Mouse (Mus musculus) MEL (cell line): Measurements from ENCODE around the gene Tmem230. TPM values are rescaled to one million over a fixed set of nuclear protein-coding genes. Genes with fewer than 3 reads are reported as not detected.
"Not testable (repeated sequence)": the region's sequence is repeated elsewhere in the genome, so short reads cannot be mapped to it uniquely, and the experiment has no call there.

Experiments
- DNase-seq: peaks from one replicate; pipeline ENCODE4 v3.0.0; 2011; ENCODE audit warnings: low read depth, low spot score
- H3K27ac ChIP-seq: 2 replicates; pipeline ENCODE4 v1.5.1; 2012; ENCODE audit warnings: low read depth, mild to moderate bottlenecking, control low read depth, low read length, moderate library complexity; ENCODE audit not compliant: control insufficient read depth
- H3K27me3 ChIP-seq, 2 experiments: fragments of 150-350 bp in 1 of 2; sonication (generic) in 1 of 2; 2 replicates each; pipeline ENCODE4 v1.6.1; 2012; ENCODE audit warnings: low read length in 2 of 2, mild to moderate bottlenecking in 2 of 2, improper control_type of control experiment in 1 of 2, moderate library complexity in 1 of 2; ENCODE audit not compliant: insufficient read depth in 2 of 2, control insufficient read depth in 1 of 2
- H3K36me3 ChIP-seq, 2 experiments: 2 replicates each; pipeline ENCODE4 v1.6.1; 2012 to 2014; ENCODE audit warnings: low read length in 2 of 2, improper control_type of control experiment in 1 of 2, inconsistent platforms in 1 of 2, mild to moderate bottlenecking in 1 of 2; ENCODE audit not compliant: insufficient read depth in 2 of 2, control insufficient read depth in 1 of 2
- H3K4me1 ChIP-seq, 2 experiments: fragments of 150-350 bp in 1 of 2; sonication (generic) in 1 of 2; 2 replicates each; pipeline ENCODE4 v1.6.1; 2012; ENCODE audit warnings: low read length in 2 of 2, improper control_type of control experiment in 1 of 2, mild to moderate bottlenecking in 1 of 2; ENCODE audit not compliant: insufficient read depth in 2 of 2, control insufficient read depth in 1 of 2
- H3K4me3 ChIP-seq, 2 experiments: fragments of 150-350 bp in 1 of 2; sonication (generic) in 1 of 2; 2 replicates each; pipeline ENCODE4 v1.5.1; 2012; ENCODE audit warnings: low read depth in 2 of 2, low read length in 2 of 2, mild to moderate bottlenecking in 2 of 2, moderate library complexity in 2 of 2, control low read depth in 1 of 2, improper control_type of control experiment in 1 of 2; ENCODE audit not compliant: control insufficient read depth in 1 of 2, insufficient read depth in 1 of 2
- H3K79me2 ChIP-seq: 2 replicates; pipeline ENCODE4 v1.6.1; 2012; ENCODE audit warnings: mild to moderate bottlenecking, low read length, moderate library complexity; ENCODE audit not compliant: control insufficient read depth, poor library complexity, insufficient read depth
- H3K9ac ChIP-seq: 2 replicates; pipeline ENCODE4 v1.6.1; 2012; ENCODE audit warnings: low read depth, mild to moderate bottlenecking, control low read depth, low read length, moderate library complexity; ENCODE audit not compliant: control insufficient read depth, poor library complexity, severe bottlenecking
- H3K9me3 ChIP-seq: fragments of 150-350 bp; sonication (generic); replicated peaks from 2 replicates; pipeline ENCODE4 v1.6.1; 2012; ENCODE audit warnings: mild to moderate bottlenecking, low read length, improper control_type of control experiment, moderate library complexity; ENCODE audit not compliant: insufficient read depth
- BHLHE40 ChIP-seq: IDR thresholded peaks from 2 replicates; pipeline ENCODE4 v1.6.1; 2012; ENCODE audit warnings: low read depth, mild to moderate bottlenecking, inconsistent platforms, low read length, improper control_type of control experiment, borderline replicate concordance
- CTCF ChIP-seq, 3 experiments: IDR thresholded peaks in 2 of 3; conservative IDR thresholded peaks in 1 of 3; 2 replicates each; pipeline ENCODE4 v1.5.1; 2011 to 2012; ENCODE audit warnings: low read length in 3 of 3, low read depth in 2 of 3, mild to moderate bottlenecking in 2 of 3, improper control_type of control experiment in 1 of 3, inconsistent platforms in 1 of 3, mixed read lengths in 1 of 3, moderate library complexity in 1 of 3; ENCODE audit not compliant: control insufficient read depth in 1 of 3, insufficient read depth in 1 of 3, poor library complexity in 1 of 3, severe bottlenecking in 1 of 3
- E2F4 ChIP-seq: IDR thresholded peaks from 2 replicates; pipeline ENCODE4 v1.6.1; 2011; ENCODE audit warnings: low read depth, low read length, improper control_type of control experiment, borderline replicate concordance
- EP300 ChIP-seq, 2 experiments: IDR thresholded peaks; 2 replicates each; pipeline ENCODE4 v1.6.1; 2011; ENCODE audit warnings: improper control_type of control experiment in 2 of 2, low read length in 2 of 2, low read depth in 1 of 2, mild to moderate bottlenecking in 1 of 2
- GATA1 ChIP-seq: IDR thresholded peaks from 2 replicates; pipeline ENCODE4 v1.6.1; 2011; ENCODE audit warnings: low read depth, low read length, improper control_type of control experiment
- MAFK ChIP-seq: IDR thresholded peaks from 2 replicates; pipeline ENCODE4 v1.6.1; 2011; ENCODE audit warnings: low read depth, mild to moderate bottlenecking, low read length, improper control_type of control experiment, borderline replicate concordance
- MAZ ChIP-seq: IDR thresholded peaks from 2 replicates; pipeline ENCODE4 v1.6.1; 2012; ENCODE audit warnings: low read depth, mild to moderate bottlenecking, inconsistent platforms, low read length, improper control_type of control experiment
- NELFE ChIP-seq: IDR thresholded peaks from 2 replicates; pipeline ENCODE4 v1.6.1; 2011; ENCODE audit warnings: low read depth, low read length, improper control_type of control experiment
- POLR2A ChIP-seq, 2 experiments: IDR thresholded peaks; 2 replicates each; pipeline ENCODE4 v1.6.1; 2011 to 2012; ENCODE audit warnings: low read length in 2 of 2, mild to moderate bottlenecking in 2 of 2, control low read depth in 1 of 2, improper control_type of control experiment in 1 of 2, low read depth in 1 of 2, moderate library complexity in 1 of 2; ENCODE audit not compliant: control insufficient read depth in 1 of 2, insufficient read depth in 1 of 2, poor library complexity in 1 of 2
- RAD21 ChIP-seq: IDR thresholded peaks from 2 replicates; pipeline ENCODE4 v1.6.1; 2011; ENCODE audit warnings: mild to moderate bottlenecking, low read depth, low read length, improper control_type of control experiment
- SMC3 ChIP-seq: IDR thresholded peaks from 2 replicates; pipeline ENCODE4 v1.6.1; 2011; ENCODE audit warnings: low read depth, low read length, improper control_type of control experiment
- TAL1 ChIP-seq: IDR thresholded peaks from 2 replicates; pipeline ENCODE4 v1.6.1; 2012; ENCODE audit warnings: mild to moderate bottlenecking, inconsistent platforms, low read length, moderate library complexity, mixed read lengths
- TCF12 ChIP-seq: IDR thresholded peaks from 2 replicates; pipeline ENCODE4 v1.6.1; 2014; ENCODE audit warnings: low read depth, mild to moderate bottlenecking, inconsistent platforms, low read length, improper control_type of control experiment, moderate library complexity
- UBTF ChIP-seq: IDR thresholded peaks from 2 replicates; pipeline ENCODE4 v1.6.1; 2012; ENCODE audit warnings: low read depth, mild to moderate bottlenecking, inconsistent platforms, low read length, improper control_type of control experiment, moderate library complexity, borderline replicate concordance; ENCODE audit not compliant: insufficient read depth
- ZKSCAN1 ChIP-seq: IDR thresholded peaks from 2 replicates; pipeline ENCODE4 v1.6.1; 2012; ENCODE audit warnings: low read depth, mild to moderate bottlenecking, inconsistent platforms, low read length, improper control_type of control experiment, moderate library complexity
- polyA plus RNA-seq, 2 experiments: library from polyadenylated mRNA; stranded (reverse) in 1 of 2; unstranded in 1 of 2; fragments of >175 nt in 1 of 2; fragments of >200 nt in 1 of 2; gene quantifications; 2 replicates each; pipeline versions ENCODE4 v1.2.1 to v1.2.4; 2012; ENCODE audit warnings: low replicate concordance in 2 of 2, low read depth in 1 of 2; ENCODE audit not compliant: insufficient read length in 2 of 2, insufficient read depth in 1 of 2, missing spikeins in 1 of 2
- total RNA-seq: library from RNA; depleted of rRNA; stranded (reverse); fragments of 300-350 nt; gene quantifications from 2 replicates; pipeline ENCODE4 v1.2.3, GENCODE M21; 2012

Gene Tmem230
- total and polyA plus RNA-seq, 3 experiments = 9.1 to 21.5 TPM; not detected in 1

DNA sequence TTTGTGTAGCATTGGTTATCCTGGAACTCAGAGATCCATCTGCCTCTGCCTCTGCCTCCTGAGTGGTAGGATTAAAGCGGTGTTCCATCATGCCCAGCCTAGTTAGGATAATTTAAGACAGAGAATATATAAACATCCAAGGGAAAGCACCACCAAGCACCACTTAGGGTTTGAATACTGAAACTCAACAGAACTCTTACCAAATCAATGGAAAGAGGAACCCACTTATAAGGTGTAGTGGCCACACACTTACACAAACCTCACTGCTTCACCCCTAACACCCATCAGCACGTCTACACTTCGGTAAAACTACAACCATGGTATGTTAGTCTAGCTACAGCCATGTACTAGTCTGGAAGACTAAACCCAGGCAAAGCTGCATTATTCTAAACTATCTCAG lies 4.2 kb downstream of the Tmem230 start:
- Histone ChIP-seq H3K27me3 (no peaks in the 10 kb centered on the region), H3K4me1 (no peaks in the 10 kb centered on the region; a peak in 1 of 4 replicates), H3K36me3 (peaks cover under 1 to 8% of the 10 kb centered on the region in 2 experiments; a peak in 3 of 4 replicates), H3K27ac (no peak overlapping the region), H3K4me3 (no peak overlapping the region), H3K79me2 (no peaks in the 10 kb centered on the region; the same call in 1 of the 2 replicates), H3K9ac (no peak overlapping the region), H3K9me3 (no peaks in the 10 kb centered on the region)
- DNase-seq = no peak
- TF ChIP-seq SMC3 = no peak
- no peak for TF ChIP-seq TCF12
- no peak for TF ChIP-seq BHLHE40
- no peak for TF ChIP-seq NELFE
- no peak for TF ChIP-seq E2F4
- no peak for TF ChIP-seq UBTF
- no peak for TF ChIP-seq EP300 (IDR thresholded peaks at IDR 0.05; ENCODE audit: low read depth in 1 of 2, low read length in 2 of 2)
- no peak for TF ChIP-seq TAL1
- TF ChIP-seq POLR2A (IDR thresholded peaks at IDR 0.05; ENCODE audit: control insufficient read depth in 1 of 2, insufficient read depth in 1 of 2, low read depth in 1 of 2, low read length in 2 of 2, poor library complexity in 1 of 2) = no peak
- no peak for TF ChIP-seq ZKSCAN1
- no peak for TF ChIP-seq MAFK
- TF ChIP-seq MAZ = no peak

DNA sequence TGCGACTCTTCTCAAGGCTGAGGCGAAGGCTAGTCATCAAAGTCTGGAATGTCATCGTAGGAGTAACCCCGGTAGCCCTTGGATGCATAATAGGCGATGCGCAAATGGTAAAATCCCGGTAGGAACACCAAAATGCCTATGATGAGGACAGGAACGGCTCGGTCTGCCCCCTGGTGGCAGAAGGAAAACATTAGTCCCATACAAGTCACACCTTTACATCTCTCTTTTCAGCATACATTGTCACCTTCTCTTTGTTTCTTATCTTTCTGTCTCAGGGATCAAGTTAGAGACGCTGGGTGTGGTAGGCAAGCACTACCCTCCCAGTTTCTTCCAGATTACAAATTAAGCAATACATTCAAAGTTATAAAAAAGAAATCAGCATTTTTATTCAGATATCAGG lies 7.2 kb downstream of the Tmem230 start:
- not testable (repeated sequence) for H3K4me3 ChIP-seq, H3K27ac ChIP-seq, H3K9me3 ChIP-seq, H3K9ac ChIP-seq, H3K36me3 ChIP-seq, H3K4me1 ChIP-seq, H3K27me3 ChIP-seq, H3K79me2 ChIP-seq
- peak; percentile 32 to 59 (median 48) for TF ChIP-seq CTCF (IDR thresholded peaks at IDR 0.05 in 2 of 3, conservative IDR thresholded peaks at IDR 0.05 in 1 of 3; ENCODE audit: control insufficient read depth in 1 of 3, insufficient read depth in 1 of 3, low read depth in 2 of 3, low read length in 3 of 3, poor library complexity in 1 of 3, severe bottlenecking in 1 of 3)
- TF ChIP-seq RAD21 = peak; percentile 26
- TF ChIP-seq GATA1 = peak; percentile 29; the same call in 1 of the 2 replicates
- peak; percentile 58 for TF ChIP-seq SMC3
- DNase-seq = peak; percentile 57

DNA sequence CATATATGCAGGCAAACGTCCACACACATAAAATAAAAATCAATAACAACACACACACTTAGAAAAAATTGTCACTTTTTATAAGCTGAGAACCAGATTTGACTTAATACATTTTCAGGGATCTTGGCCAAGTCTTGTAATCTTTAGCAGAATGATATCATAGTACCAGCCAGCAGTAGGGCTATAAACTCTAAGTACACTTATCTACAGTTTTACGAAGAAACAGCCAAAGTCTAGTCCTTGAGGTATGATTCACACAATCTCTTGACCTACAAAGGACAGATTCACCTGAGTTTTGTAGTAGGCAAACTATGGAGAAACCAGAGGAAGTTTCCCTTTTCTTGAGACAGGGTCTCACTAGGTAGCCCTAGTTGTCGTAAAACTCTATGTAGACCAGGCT lies 8.2 kb downstream of the Tmem230 start:
- not testable (repeated sequence) for H3K79me2 ChIP-seq, DNase-seq, H3K4me1 ChIP-seq, H3K4me3 ChIP-seq, H3K27ac ChIP-seq, H3K36me3 ChIP-seq, H3K9me3 ChIP-seq, H3K9ac ChIP-seq, H3K27me3 ChIP-seq
